Mouse (Mus musculus) ES-Bruce4 (cell line): ENCODE measurements around the gene Slc7a10. TPM values are rescaled to one million over a fixed set of nuclear protein-coding genes. Genes with fewer than 3 reads are reported as not detected.

Experiments
- H3K27ac ChIP-seq: 2 replicates; pipeline ENCODE4 v1.5.1; 2012; ENCODE audit warnings: low read length, inconsistent platforms; ENCODE audit not compliant: insufficient read depth
- H3K27me3 ChIP-seq: 2 replicates; pipeline ENCODE4 v1.6.1; 2012; ENCODE audit warnings: mild to moderate bottlenecking, low read length, inconsistent platforms; ENCODE audit not compliant: control insufficient read depth, poor library complexity, insufficient read depth, severe bottlenecking
- H3K36me3 ChIP-seq: 2 replicates; pipeline ENCODE4 v1.6.1; 2012; ENCODE audit warnings: inconsistent platforms, mild to moderate bottlenecking, low read length, moderate library complexity; ENCODE audit not compliant: control insufficient read depth, poor library complexity, insufficient read depth, severe bottlenecking
- H3K4me1 ChIP-seq: one replicate; pipeline ENCODE4 v1.8.1; 2011; ENCODE audit warnings: low read length; ENCODE audit not compliant: control insufficient read depth, insufficient read depth
- H3K4me3 ChIP-seq: 2 replicates; pipeline ENCODE4 v1.5.1; 2011; ENCODE audit warnings: low read depth, mild to moderate bottlenecking, low read length
- H3K9ac ChIP-seq: 2 replicates; pipeline ENCODE4 v1.6.1; 2012; ENCODE audit warnings: low read depth, mild to moderate bottlenecking, inconsistent platforms; ENCODE audit not compliant: poor library complexity, severe bottlenecking
- H3K9me3 ChIP-seq: replicated peaks from 2 replicates; pipeline ENCODE4 v1.6.1; 2012; ENCODE audit warnings: mild to moderate bottlenecking, low read length, inconsistent platforms; ENCODE audit not compliant: control insufficient read depth, poor library complexity, insufficient read depth, severe bottlenecking
- CTCF ChIP-seq: IDR thresholded peaks from one replicate; pipeline ENCODE4 v1.8.1; 2011; ENCODE audit warnings: low read depth, low read length
- EP300 ChIP-seq: IDR thresholded peaks from 2 replicates; pipeline ENCODE4 v1.6.1; 2011; ENCODE audit warnings: low read depth, low read length; ENCODE audit not compliant: insufficient read depth
- POLR2A ChIP-seq: IDR thresholded peaks from one replicate; pipeline ENCODE4 v1.8.1; 2011; ENCODE audit warnings: low read length; ENCODE audit not compliant: insufficient read depth
- polyA plus RNA-seq: library from polyadenylated mRNA; stranded (reverse); fragments of >200 nt; gene quantifications from 2 replicates; pipeline ENCODE4 v1.2.4, GENCODE M21; 2011; ENCODE audit warnings: low read depth; ENCODE audit not compliant: missing spikeins, insufficient read depth, insufficient read length

The Slc7a10 gene
- polyA plus RNA-seq, 1 experiment = not detected

GRCm38 (mm10) chr7:35211791-35212190 lies 25.6 kb downstream of the Slc7a10 start:
- H3K4me1 ChIP-seq = no peaks in the 10 kb centered on the region
- H3K27ac ChIP-seq = no peak overlapping the region
- no peak overlapping the region for H3K4me3 ChIP-seq
- no peak overlapping the region for H3K9ac ChIP-seq
- H3K36me3 ChIP-seq = no peaks in the 10 kb centered on the region
- no peak for TF ChIP-seq POLR2A
- TF ChIP-seq CTCF = no peak
- no peak for TF ChIP-seq EP300
- H3K9me3 ChIP-seq = no peaks in the 10 kb centered on the region
- no peaks in the 10 kb centered on the region for H3K27me3 ChIP-seq

GRCm38 (mm10) chr7:35214442-35215222 lies 28.4 kb downstream of the Slc7a10 start:
- H3K4me1 ChIP-seq = no peaks in the 10 kb centered on the region
- H3K9ac ChIP-seq = peak overlapping the region; percentile 86
- no peak overlapping the region for H3K27ac ChIP-seq
- peak overlapping the region; percentile 62 for H3K4me3 ChIP-seq
- H3K36me3 ChIP-seq = no peaks in the 10 kb centered on the region
- TF ChIP-seq CTCF = no peak
- no peak for TF ChIP-seq EP300
- TF ChIP-seq POLR2A = no peak
- H3K9me3 ChIP-seq = no peaks in the 10 kb centered on the region
- no peaks in the 10 kb centered on the region for H3K27me3 ChIP-seq

GRCm38 (mm10) chr7:35215225-35215624 lies 29.0 kb downstream of the Slc7a10 start, which contains the start of gene Lrp3:
Lrp3 (minus strand) TSS chr7:35215498.
- TF ChIP-seq EP300 (no peak), POLR2A (no peak), CTCF (no peak)
- Histone ChIP-seq H3K36me3 (no peaks in the 10 kb centered on the region), H3K27ac (no peak within 1 kb of the TSS), H3K9ac (peak within 1 kb of the TSS; percentile 86), H3K4me1 (no peaks in the 10 kb centered on the region), H3K9me3 (no peaks in the 10 kb centered on the region), H3K27me3 (no peaks in the 10 kb centered on the region), H3K4me3 (peak within 1 kb of the TSS; percentile 62)

- TF ChIP-seq POLR2A = no peak
- no peak for TF ChIP-seq CTCF
- TF ChIP-seq EP300 = no peak
- Histone ChIP-seq H3K27me3 (no peaks in the 10 kb centered on the region), H3K9ac (no peak overlapping the region), H3K4me1 (no peaks in the 10 kb centered on the region), H3K9me3 (no peaks in the 10 kb centered on the region), H3K27ac (no peak overlapping the region), H3K4me3 (no peak overlapping the region), H3K36me3 (no peaks in the 10 kb centered on the region)
These were observed 29.5 kb downstream of the Slc7a10 start for GRCm38 (mm10) chr7:35215731-35216130.

GRCm38 (mm10) chr7:35220694-35221365 lies 34.6 kb downstream of the Slc7a10 start:
- Histone ChIP-seq H3K27ac (no peak overlapping the region), H3K27me3 (no peaks in the 10 kb centered on the region), H3K9me3 (no peaks in the 10 kb centered on the region), H3K9ac (no peak overlapping the region), H3K36me3 (no peaks in the 10 kb centered on the region), H3K4me3 (no peak overlapping the region), H3K4me1 (no peaks in the 10 kb centered on the region)
- TF ChIP-seq EP300 (no peak), POLR2A (no peak), CTCF (no peak)

- Histone ChIP-seq H3K4me1 (no peaks in the 10 kb centered on the region), H3K36me3 (no peaks in the 10 kb centered on the region), H3K9ac (no peak overlapping the region), H3K27me3 (no peaks in the 10 kb centered on the region), H3K4me3 (no peak overlapping the region), H3K27ac (no peak overlapping the region), H3K9me3 (no peaks in the 10 kb centered on the region)
- TF ChIP-seq CTCF = peak; percentile 51
- TF ChIP-seq EP300 = no peak
These were observed 44.1 kb downstream of the Slc7a10 start for GRCm38 (mm10) chr7:35230333-35230732.
